Mouse (Mus musculus) midbrain, embryonic 10.5 days (tissue): Measurements from ENCODE around the gene Uso1. TPM values are rescaled to one million over a fixed set of nuclear protein-coding genes. Genes with fewer than 3 reads are reported as not detected.

Experiments used
- DNase-seq: peaks from one replicate; pipeline ENCODE4 v3.0.0-alpha.2; 2017; ENCODE audit warnings: low spot score
- H3K27ac ChIP-seq: fragments of 300-500 bp; sonication (generic); replicated peaks from 2 replicates; pipeline ENCODE4 v1.5.1; 2016; ENCODE audit warnings: mild to moderate bottlenecking
- H3K27me3 ChIP-seq: fragments of 300-500 bp; sonication (generic); 2 replicates; pipeline ENCODE4 v1.6.1; 2016; ENCODE audit warnings: low read depth, mild to moderate bottlenecking; ENCODE audit not compliant: poor library complexity, severe bottlenecking
- H3K36me3 ChIP-seq: fragments of 300-500 bp; sonication (generic); 2 replicates; pipeline ENCODE4 v1.6.1; 2016; ENCODE audit warnings: mild to moderate bottlenecking, moderate library complexity
- H3K4me1 ChIP-seq: fragments of 300-500 bp; sonication (generic); 2 replicates; pipeline ENCODE4 v1.6.1; 2016
- H3K4me3 ChIP-seq: fragments of 300-500 bp; sonication (generic); 2 replicates; pipeline ENCODE4 v1.5.1; 2016; ENCODE audit warnings: mild to moderate bottlenecking, moderate library complexity
- H3K9me3 ChIP-seq: fragments of 300-500 bp; sonication (generic); replicated peaks from 2 replicates; pipeline ENCODE4 v1.6.1; 2016; ENCODE audit warnings: mild to moderate bottlenecking
- WGBS: fragments of 180-500 bp; shearing (Covaris S2); methylation state at CpG from one replicate; pipeline ENCODE4 v1.1.7; 2016; 5-methylcytosine and 5-hydroxymethylcytosine counted together
- polyA plus RNA-seq: library from polyadenylated mRNA; unstranded; fragments of >200 nt; fragmentation: Nextera tagmentation; extraction: Ambion mirVana; gene quantifications from 2 replicates; pipeline ENCODE4 v1.2.1, GENCODE M21; 2016

The Uso1 gene
- polyA plus RNA-seq, 1 experiment from 2014 or later = 38.7 TPM

DNA sequence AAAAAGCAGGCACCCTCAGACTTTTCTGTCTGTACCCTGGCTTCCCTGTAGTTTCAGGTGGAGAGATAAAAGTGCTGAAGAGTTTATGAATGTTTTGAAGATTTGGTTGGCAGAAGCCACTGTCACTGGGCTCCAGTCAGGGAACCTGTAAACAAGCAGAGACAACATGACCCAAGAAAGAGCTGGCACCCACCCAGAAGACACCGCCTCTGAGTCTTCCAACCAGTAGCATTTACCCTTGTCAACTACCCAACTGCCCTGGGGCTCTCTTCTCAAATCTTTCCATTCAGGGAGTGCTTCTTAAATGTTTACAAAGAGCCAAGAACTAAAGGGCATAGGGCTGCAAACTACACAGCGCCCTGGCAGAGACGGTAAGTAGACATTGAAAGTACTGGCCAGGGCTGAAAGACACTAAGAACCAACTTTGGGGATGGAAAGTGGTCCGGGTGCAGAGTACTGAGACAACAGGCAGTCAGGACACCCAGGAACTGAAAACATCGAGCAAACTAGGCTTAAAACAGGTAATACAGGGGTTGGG lies 26.9 kb upstream of the Uso1 start:
- Histone ChIP-seq H3K4me1 (peaks cover 10% of the 10 kb centered on the region), H3K4me3 (no peak overlapping the region), H3K9me3 (no peaks in the 10 kb centered on the region), H3K27ac (no peak overlapping the region), H3K27me3 (peaks cover 3% of the 10 kb centered on the region; the same call in 1 of the 2 replicates), H3K36me3 (no peaks in the 10 kb centered on the region)
- WGBS = 89% methylated on average over 5 of the region's 5 CpGs
- DNase-seq = no peak

DNA sequence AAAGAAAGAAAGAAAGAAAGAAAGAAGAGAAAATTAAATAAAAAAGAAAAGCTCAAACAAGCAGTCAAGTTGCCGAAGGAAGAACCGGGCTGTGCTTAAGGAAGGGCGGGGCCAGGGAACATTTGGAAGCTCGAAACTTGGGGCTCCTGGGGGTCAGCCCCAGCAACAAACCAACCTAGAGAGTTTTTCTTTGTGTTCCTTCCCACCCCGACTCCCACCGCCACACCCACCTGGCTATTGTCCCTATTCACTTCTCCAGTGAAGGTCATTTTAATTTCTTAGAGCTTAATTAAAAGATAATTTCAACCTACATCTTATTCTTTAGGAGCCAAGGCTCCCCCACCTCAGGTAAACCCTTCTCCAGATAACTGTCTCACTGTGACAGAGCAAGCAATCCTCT lies 25.6 kb upstream of the Uso1 start:
- no peaks in the 10 kb centered on the region for H3K36me3 ChIP-seq
- H3K9me3 ChIP-seq = no peaks in the 10 kb centered on the region
- H3K27ac ChIP-seq = no peak overlapping the region
- DNase-seq = no peak
- H3K27me3 ChIP-seq = peaks cover 3% of the 10 kb centered on the region; the same call in 1 of the 2 replicates
- peak overlapping the region; percentile 41 for H3K4me3 ChIP-seq
- peaks cover 10% of the 10 kb centered on the region for H3K4me1 ChIP-seq
- 10% methylated on average over 6 of the region's 6 CpGs for WGBS

DNA sequence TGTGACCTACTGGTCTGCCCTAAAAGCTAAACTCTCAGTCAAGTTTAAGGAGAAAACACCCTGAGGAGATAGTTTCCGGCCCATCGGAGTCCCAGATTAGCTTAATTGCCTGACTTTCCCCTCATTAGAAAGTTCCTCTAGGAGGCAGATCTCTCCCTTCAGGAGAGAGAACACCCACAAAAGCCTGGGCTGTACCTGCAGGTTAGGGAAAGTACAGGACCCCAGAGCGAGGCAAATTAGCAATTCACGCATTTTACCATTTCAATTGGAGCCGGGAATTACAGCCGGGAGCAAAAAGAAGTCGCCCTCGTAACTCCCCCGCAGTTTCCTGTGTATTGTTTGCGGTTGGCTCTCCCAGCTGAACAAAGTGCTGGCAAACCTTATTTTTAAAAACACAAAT lies 25.2 kb upstream of the Uso1 start:
- Histone ChIP-seq H3K27ac (no peak overlapping the region), H3K9me3 (no peaks in the 10 kb centered on the region), H3K27me3 (peaks cover 3% of the 10 kb centered on the region; the same call in 1 of the 2 replicates), H3K4me3 (peak overlapping the region; percentile 41), H3K36me3 (no peaks in the 10 kb centered on the region), H3K4me1 (peaks cover 10% of the 10 kb centered on the region)
- 2% methylated on average over 10 of the region's 10 CpGs for WGBS
- DNase-seq = peak; percentile 23

DNA sequence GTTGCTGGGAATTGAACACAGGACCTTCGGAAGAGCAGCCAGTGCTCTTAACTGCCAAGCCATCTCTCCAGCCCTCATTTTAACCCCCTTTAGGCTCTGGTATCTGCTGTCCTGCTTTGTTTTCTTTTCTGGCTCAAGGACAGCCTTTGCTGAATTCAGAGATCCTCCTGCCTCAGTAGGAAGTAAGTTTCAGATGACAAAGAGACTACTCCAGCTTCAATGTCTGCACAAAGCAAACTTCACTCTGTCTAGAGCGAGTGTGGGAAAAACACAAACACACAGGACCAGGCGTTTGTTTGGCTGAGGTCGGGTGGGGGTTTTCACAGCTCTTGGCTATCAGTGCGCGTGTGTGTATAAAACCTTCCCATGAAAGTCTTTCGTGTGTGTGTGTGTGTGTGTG lies 24.3 kb upstream of the Uso1 start:
- Histone ChIP-seq H3K4me1 (peaks cover 10% of the 10 kb centered on the region), H3K9me3 (no peaks in the 10 kb centered on the region), H3K36me3 (no peaks in the 10 kb centered on the region), H3K27ac (no peak overlapping the region), H3K27me3 (peaks cover 3% of the 10 kb centered on the region; the same call in 1 of the 2 replicates), H3K4me3 (no peak overlapping the region)
- DNase-seq = no peak
- WGBS = 94% methylated on average over 7 of the region's 7 CpGs

DNA sequence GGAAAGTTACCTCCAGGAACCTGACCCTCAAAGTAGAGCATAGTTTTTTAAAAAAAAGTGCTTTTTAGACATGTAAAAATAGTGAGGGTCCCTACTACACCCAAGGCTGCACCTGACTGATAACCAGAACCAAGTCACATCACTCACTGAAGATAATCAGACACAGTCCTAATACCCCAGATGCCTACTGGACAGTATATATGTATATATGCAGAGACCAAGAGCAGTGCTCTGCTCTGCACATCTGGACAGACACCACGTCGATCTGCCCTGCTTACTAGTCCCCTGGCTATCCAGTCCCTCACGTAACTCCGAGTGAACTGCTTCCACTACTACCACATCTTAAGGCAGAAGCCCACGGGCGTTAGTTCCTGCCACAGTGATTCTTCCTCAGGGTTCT lies 23.5 kb upstream of the Uso1 start:
- DNase-seq = no peak
- H3K4me3 ChIP-seq = no peak overlapping the region
- no peaks in the 10 kb centered on the region for H3K36me3 ChIP-seq
- H3K27me3 ChIP-seq = peaks cover 3% of the 10 kb centered on the region; the same call in 1 of the 2 replicates
- H3K9me3 ChIP-seq = no peaks in the 10 kb centered on the region
- no peak overlapping the region for H3K27ac ChIP-seq
- H3K4me1 ChIP-seq = peaks cover 10% of the 10 kb centered on the region
- 90% methylated on average over 6 of the region's 6 CpGs for WGBS

DNA sequence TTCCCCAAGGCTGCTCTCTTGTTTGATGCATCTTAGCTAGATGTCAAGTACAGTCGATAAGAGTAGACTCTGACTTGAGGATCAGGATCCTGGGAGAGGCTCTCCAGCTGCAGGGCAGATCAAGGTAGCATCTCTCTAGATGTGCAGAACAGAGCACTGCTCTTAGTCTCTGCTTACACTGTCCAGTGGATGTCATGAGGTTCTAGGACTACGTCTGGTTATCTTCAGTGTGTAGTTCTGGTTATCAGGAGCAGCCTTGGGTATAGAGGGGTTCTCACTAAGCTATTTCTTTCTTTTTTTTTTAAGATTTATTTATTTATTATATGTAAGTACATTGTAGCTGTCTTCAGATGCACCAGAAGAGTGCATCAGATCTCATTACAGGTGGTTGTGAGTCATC lies 22.8 kb upstream of the Uso1 start:
- peaks cover 10% of the 10 kb centered on the region for H3K4me1 ChIP-seq
- no peaks in the 10 kb centered on the region for H3K36me3 ChIP-seq
- DNase-seq = no peak
- H3K27me3 ChIP-seq = peaks cover 3% of the 10 kb centered on the region; the same call in 1 of the 2 replicates
- WGBS = 89% methylated on average over 2 of the region's 2 CpGs
- no peak overlapping the region for H3K4me3 ChIP-seq
- no peaks in the 10 kb centered on the region for H3K9me3 ChIP-seq
- no peak overlapping the region for H3K27ac ChIP-seq

DNA sequence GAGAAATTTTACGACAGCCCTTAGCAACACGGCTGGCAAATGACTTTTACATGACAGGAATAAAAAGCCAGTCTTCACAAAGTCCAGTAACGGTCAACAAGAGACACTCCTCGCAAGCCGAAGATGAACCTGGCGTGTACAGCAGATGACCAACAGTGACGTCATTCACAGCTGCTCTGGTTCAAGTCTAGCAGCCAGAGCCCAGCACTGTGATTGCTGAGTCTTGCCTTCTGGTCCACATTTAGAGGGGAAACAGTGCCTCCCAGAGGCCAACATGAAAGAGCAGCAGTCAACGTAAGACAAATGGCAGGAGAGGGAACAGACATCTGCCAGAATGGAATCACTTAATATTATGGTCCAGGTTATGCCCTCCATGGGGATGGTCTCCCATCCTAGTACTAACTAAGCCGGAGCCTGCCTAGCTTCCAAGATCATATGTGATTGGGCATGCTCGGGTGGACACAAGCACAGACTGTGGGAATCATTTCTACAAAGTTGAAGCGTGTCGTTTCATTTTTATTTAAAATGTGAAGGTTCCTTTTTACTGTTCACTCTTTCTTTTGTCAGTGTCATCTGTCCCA lies 19.8 kb upstream of the Uso1 start:
- WGBS = 60% methylated on average over 12 of the region's 12 CpGs
- H3K9me3 ChIP-seq = no peaks in the 10 kb centered on the region
- no peak overlapping the region for H3K4me3 ChIP-seq
- no peak overlapping the region for H3K27ac ChIP-seq
- peaks cover 1% of the 10 kb centered on the region; the same call in 1 of the 2 replicates for H3K4me1 ChIP-seq
- H3K27me3 ChIP-seq = peaks cover 3% of the 10 kb centered on the region; the same call in 1 of the 2 replicates
- no peaks in the 10 kb centered on the region for H3K36me3 ChIP-seq
- peak; percentile 58 for DNase-seq

DNA sequence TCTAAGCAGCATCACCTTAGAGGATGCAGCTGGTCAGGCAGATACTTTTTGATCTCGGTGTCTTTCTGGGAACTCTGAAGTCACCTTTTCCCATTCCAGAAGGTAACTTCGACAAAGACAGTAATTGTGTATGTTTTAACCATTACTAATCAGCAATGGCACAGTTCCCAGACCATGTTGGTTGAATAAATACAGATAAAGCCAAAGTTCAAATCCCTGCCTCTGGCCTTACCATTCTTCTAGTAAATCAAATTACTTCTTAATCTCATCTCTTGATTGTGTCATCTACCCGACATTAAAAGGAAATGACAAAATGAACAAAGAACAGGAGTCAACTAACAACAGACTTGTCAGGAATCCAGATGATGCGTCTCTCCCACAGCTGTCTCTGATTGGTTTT lies 16.1 kb upstream of the Uso1 start:
- no peak overlapping the region for H3K27ac ChIP-seq
- no peak overlapping the region for H3K4me3 ChIP-seq
- WGBS = 92% methylated on average over 4 of the region's 4 CpGs
- H3K9me3 ChIP-seq = no peaks in the 10 kb centered on the region
- H3K27me3 ChIP-seq = no peaks in the 10 kb centered on the region
- H3K4me1 ChIP-seq = no peaks in the 10 kb centered on the region
- DNase-seq = no peak
- H3K36me3 ChIP-seq = peaks cover 11% of the 10 kb centered on the region

DNA sequence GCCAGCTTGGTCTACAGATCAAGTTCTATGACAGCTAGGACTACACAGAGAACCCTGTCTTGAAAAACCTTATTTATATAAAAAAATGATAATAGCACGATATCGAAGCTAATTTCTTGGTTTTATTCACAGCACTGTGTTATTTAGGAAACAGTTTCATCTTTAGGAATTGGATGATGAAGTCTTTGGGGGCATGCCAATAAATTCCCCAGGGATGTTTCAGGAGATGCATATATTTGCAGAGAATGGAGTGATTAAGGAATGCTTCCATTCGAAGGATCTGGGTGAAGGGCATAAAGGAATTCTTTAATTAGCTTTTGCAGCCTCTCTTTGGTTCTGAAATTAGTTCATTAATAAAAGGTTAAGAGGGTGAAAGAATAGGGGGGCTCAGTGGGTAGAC lies 12.3 kb upstream of the Uso1 start:
- Histone ChIP-seq H3K27me3 (no peaks in the 10 kb centered on the region), H3K4me3 (no peak overlapping the region), H3K4me1 (peaks cover 13% of the 10 kb centered on the region), H3K36me3 (peaks cover 14% of the 10 kb centered on the region), H3K9me3 (no peaks in the 10 kb centered on the region; the same call in 1 of the 2 replicates), H3K27ac (no peak overlapping the region)
- DNase-seq = no peak
- 93% methylated on average over 3 of the region's 3 CpGs for WGBS

DNA sequence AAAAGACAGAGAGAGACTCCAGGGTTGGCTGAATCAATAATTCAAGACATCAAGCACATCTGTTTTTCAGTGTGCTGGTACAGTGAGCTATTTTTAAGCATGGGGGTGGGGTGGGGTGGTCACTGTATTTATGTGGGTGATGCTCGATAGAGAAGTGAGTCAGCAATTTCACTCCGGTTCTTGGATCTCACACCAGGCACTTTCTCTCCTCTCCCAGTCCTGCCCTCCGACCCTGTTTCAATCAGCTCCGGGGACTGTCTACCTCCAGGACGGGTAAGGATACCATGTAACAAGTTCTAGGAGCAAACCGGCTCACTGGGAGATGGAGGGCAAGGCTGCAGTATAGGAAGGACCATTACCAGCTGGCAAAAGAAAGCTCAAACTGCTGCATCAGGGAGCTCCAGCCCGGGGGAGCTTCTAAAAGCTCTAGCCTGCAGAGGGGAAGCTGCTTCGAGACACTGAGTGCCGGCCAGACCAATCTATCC lies 10.6 kb upstream of the Uso1 start:
- Histone ChIP-seq H3K27me3 (no peaks in the 10 kb centered on the region), H3K9me3 (no peaks in the 10 kb centered on the region; the same call in 1 of the 2 replicates), H3K4me3 (no peak overlapping the region), H3K4me1 (peaks cover 13% of the 10 kb centered on the region), H3K36me3 (peaks cover 26% of the 10 kb centered on the region), H3K27ac (peak overlapping the region; percentile 17; the same call in 1 of the 2 replicates)
- WGBS = 78% methylated on average over 9 of the region's 9 CpGs
- no peak for DNase-seq

DNA sequence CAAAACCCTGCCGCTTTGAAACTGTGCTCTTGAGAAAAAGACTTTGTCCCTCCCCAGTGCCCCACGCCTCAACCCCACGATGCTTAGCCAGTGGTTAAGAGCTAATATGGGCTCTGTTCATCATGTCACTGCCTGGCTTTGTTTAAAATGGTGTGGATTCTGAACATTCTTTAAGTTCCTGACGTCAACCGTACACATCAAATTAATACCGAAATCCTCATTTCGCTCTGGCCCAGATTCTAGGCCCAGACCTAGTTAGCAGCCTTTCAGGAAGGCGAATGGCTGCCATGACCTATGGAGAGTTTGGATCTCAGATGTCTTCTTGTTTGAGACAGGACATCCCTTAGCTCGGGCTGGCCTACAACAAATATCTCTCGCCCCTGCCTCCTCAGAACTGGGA lies 10.0 kb upstream of the Uso1 start:
- H3K27me3 ChIP-seq = no peaks in the 10 kb centered on the region
- WGBS = 92% methylated on average over 10 of the region's 10 CpGs
- H3K9me3 ChIP-seq = no peaks in the 10 kb centered on the region; the same call in 1 of the 2 replicates
- peaks cover 13% of the 10 kb centered on the region for H3K4me1 ChIP-seq
- no peak overlapping the region for H3K4me3 ChIP-seq
- 0 out of 2 replicates have a peak overlapping the region, but pooled peaks have one; percentile 17 for H3K27ac ChIP-seq
- no peak for DNase-seq
- peaks cover 26% of the 10 kb centered on the region for H3K36me3 ChIP-seq

DNA sequence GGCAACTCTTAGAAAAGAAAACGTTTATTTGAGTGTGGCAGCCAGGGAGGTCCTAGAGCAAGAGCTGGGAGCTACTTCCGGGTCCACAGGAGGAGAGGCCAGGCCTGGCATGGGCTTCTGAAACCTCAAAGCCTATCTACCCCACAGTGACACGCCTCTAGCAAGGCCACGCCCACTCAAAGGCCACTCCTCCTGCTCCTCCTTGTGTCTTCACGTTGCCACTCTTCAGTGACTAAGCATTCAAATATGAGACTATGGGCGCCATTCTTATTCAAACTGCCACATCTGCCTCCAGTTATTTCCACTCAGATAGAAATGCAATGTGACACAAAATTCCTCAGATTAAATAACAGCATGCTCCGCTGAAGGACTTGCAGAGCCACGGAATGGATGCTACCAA lies 9.2 kb upstream of the Uso1 start:
- 14% methylated on average over 8 of the region's 8 CpGs for WGBS
- Histone ChIP-seq H3K4me1 (peaks cover 13% of the 10 kb centered on the region), H3K36me3 (peaks cover 25% of the 10 kb centered on the region), H3K4me3 (peak overlapping the region; percentile 34), H3K9me3 (no peaks in the 10 kb centered on the region; the same call in 1 of the 2 replicates), H3K27ac (peak overlapping the region; percentile 50; the same call in 1 of the 2 replicates), H3K27me3 (no peaks in the 10 kb centered on the region)
- peak; percentile 53 for DNase-seq

DNA sequence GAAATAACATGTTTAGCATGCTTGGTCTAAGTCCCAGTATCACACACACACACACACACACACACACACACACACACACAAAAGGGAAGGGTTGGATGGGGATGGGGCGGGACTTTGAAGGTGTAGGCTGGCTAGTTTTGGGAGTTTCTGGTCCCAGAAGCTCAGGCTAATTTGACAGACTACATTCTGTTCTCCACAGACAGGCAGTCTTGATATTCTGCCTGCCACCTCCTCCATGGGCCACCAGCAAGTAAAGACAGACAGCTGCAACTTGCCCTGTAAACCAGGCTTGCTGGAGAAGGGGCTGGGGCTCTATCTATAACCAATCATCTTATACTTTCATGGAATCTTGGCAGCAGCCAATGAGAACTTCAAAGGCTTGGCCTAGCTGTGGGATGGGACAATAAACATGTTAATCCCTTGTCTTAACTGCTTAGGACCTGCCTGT lies 8.4 kb upstream of the Uso1 start:
- DNase-seq = no peak
- 69% methylated on average over 1 of the region's 1 CpGs for WGBS
- Histone ChIP-seq H3K27me3 (no peaks in the 10 kb centered on the region), H3K4me3 (no peak overlapping the region), H3K9me3 (no peaks in the 10 kb centered on the region; the same call in 1 of the 2 replicates), H3K4me1 (peaks cover 13% of the 10 kb centered on the region), H3K36me3 (peaks cover 23% of the 10 kb centered on the region), H3K27ac (0 out of 2 replicates have a peak overlapping the region, but pooled peaks have one; percentile 50)
